Mouse (Mus musculus) midbrain, embryonic 10.5 days (tissue): ENCODE data around the gene 2900026A02Rik. TPM values are rescaled to one million over a fixed set of nuclear protein-coding genes. Genes with fewer than 3 reads are reported as not detected.

ENCODE experiments used
- DNase-seq: peaks from one replicate; pipeline ENCODE4 v3.0.0-alpha.2; 2017; ENCODE audit warnings: low spot score
- H3K27ac ChIP-seq: fragments of 300-500 bp; sonication (generic); replicated peaks from 2 replicates; pipeline ENCODE4 v1.5.1; 2016; ENCODE audit warnings: mild to moderate bottlenecking
- H3K27me3 ChIP-seq: fragments of 300-500 bp; sonication (generic); 2 replicates; pipeline ENCODE4 v1.6.1; 2016; ENCODE audit warnings: low read depth, mild to moderate bottlenecking; ENCODE audit not compliant: poor library complexity, severe bottlenecking
- H3K36me3 ChIP-seq: fragments of 300-500 bp; sonication (generic); 2 replicates; pipeline ENCODE4 v1.6.1; 2016; ENCODE audit warnings: mild to moderate bottlenecking, moderate library complexity
- H3K4me1 ChIP-seq: fragments of 300-500 bp; sonication (generic); 2 replicates; pipeline ENCODE4 v1.6.1; 2016
- H3K4me3 ChIP-seq: fragments of 300-500 bp; sonication (generic); 2 replicates; pipeline ENCODE4 v1.5.1; 2016; ENCODE audit warnings: mild to moderate bottlenecking, moderate library complexity
- H3K9me3 ChIP-seq: fragments of 300-500 bp; sonication (generic); replicated peaks from 2 replicates; pipeline ENCODE4 v1.6.1; 2016; ENCODE audit warnings: mild to moderate bottlenecking
- WGBS: fragments of 180-500 bp; shearing (Covaris S2); methylation state at CpG from one replicate; pipeline ENCODE4 v1.1.7; 2016; 5-methylcytosine and 5-hydroxymethylcytosine counted together
- polyA plus RNA-seq: library from polyadenylated mRNA; unstranded; fragments of >200 nt; fragmentation: Nextera tagmentation; extraction: Ambion mirVana; gene quantifications from 2 replicates; pipeline ENCODE4 v1.2.1, GENCODE M21; 2016

2900026A02Rik gene
- polyA plus RNA-seq, 1 experiment from 2014 or later: 2.7 TPM

GRCm38 (mm10) chr5:113054308-113054707 is 166.7 kb downstream of the 2900026A02Rik start:
- peaks cover 16% of the 10 kb centered on the region; the same call in 1 of the 2 replicates for H3K27me3 ChIP-seq
- 5% methylated on average over 16 of the region's 16 CpGs for WGBS
- peak; percentile 85 for DNase-seq
- H3K9me3 ChIP-seq: no peaks in the 10 kb centered on the region
- no peaks in the 10 kb centered on the region for H3K36me3 ChIP-seq
- no peak overlapping the region for H3K4me3 ChIP-seq
- H3K27ac ChIP-seq: no peak overlapping the region
- peaks cover 16% of the 10 kb centered on the region for H3K4me1 ChIP-seq

- no peak for DNase-seq
- Histone ChIP-seq H3K4me1 (peaks cover 16% of the 10 kb centered on the region), H3K27ac (peak overlapping the region; percentile 24; the same call in 1 of the 2 replicates), H3K27me3 (peaks cover 16% of the 10 kb centered on the region; the same call in 1 of the 2 replicates), H3K4me3 (no peak overlapping the region), H3K36me3 (no peaks in the 10 kb centered on the region), H3K9me3 (no peaks in the 10 kb centered on the region)
- WGBS: 84% methylated on average over 7 of the region's 7 CpGs
Observed at GRCm38 (mm10) chr5:113050581-113051185, 170.4 kb downstream of the 2900026A02Rik start.

- H3K27ac ChIP-seq: 0 out of 2 replicates have a peak overlapping the region, but pooled peaks have one; percentile 43
- DNase-seq: no peak
- H3K4me3 ChIP-seq: no peak overlapping the region
Observed at GRCm38 (mm10) chr5:113049876-113050275, 171.2 kb downstream of the 2900026A02Rik start.

GRCm38 (mm10) chr5:113045511-113046273 is 175.3 kb downstream of the 2900026A02Rik start:
- Histone ChIP-seq H3K27me3 (no peaks in the 10 kb centered on the region), H3K27ac (0 out of 2 replicates have a peak overlapping the region, but pooled peaks have one; percentile 35), H3K4me1 (peaks cover 31% of the 10 kb centered on the region), H3K36me3 (no peaks in the 10 kb centered on the region), H3K9me3 (no peaks in the 10 kb centered on the region), H3K4me3 (no peak overlapping the region)
- no peak for DNase-seq
- WGBS: 92% methylated on average over 10 of the region's 10 CpGs

More at GRCm38 (mm10) chr5:113049876-113050275, 171.2 kb downstream of the 2900026A02Rik start:
- Histone ChIP-seq H3K4me1 (peaks cover 16% of the 10 kb centered on the region), H3K27me3 (peaks cover 14% of the 10 kb centered on the region; the same call in 1 of the 2 replicates), H3K36me3 (no peaks in the 10 kb centered on the region), H3K9me3 (no peaks in the 10 kb centered on the region)

GRCm38 (mm10) chr5:113043531-113043930 is 177.5 kb downstream of the 2900026A02Rik start:
- 92% methylated on average over 8 of the region's 8 CpGs for WGBS
- Histone ChIP-seq H3K36me3 (no peaks in the 10 kb centered on the region), H3K27ac (peak overlapping the region; percentile 69)

GRCm38 (mm10) chr5:113041567-113042071 is 179.4 kb downstream of the 2900026A02Rik start:
- H3K4me3 ChIP-seq: no peak overlapping the region
- H3K4me1 ChIP-seq: peaks cover 24% of the 10 kb centered on the region
- DNase-seq: peak; percentile 53
- H3K9me3 ChIP-seq: no peaks in the 10 kb centered on the region
- H3K27me3 ChIP-seq: no peaks in the 10 kb centered on the region
- WGBS: 14% methylated on average over 5 of the region's 5 CpGs
- H3K27ac ChIP-seq: peak overlapping the region; percentile 81
- H3K36me3 ChIP-seq: no peaks in the 10 kb centered on the region

More at GRCm38 (mm10) chr5:113043531-113043930, 177.5 kb downstream of the 2900026A02Rik start:
- no peaks in the 10 kb centered on the region for H3K27me3 ChIP-seq
- no peak for DNase-seq
- H3K4me1 ChIP-seq: peaks cover 21% of the 10 kb centered on the region
- H3K4me3 ChIP-seq: no peak overlapping the region
- H3K9me3 ChIP-seq: no peaks in the 10 kb centered on the region

- Histone ChIP-seq H3K4me1 (peaks cover 26% of the 10 kb centered on the region), H3K4me3 (no peak overlapping the region), H3K27ac (peak overlapping the region; percentile 81), H3K36me3 (no peaks in the 10 kb centered on the region), H3K27me3 (no peaks in the 10 kb centered on the region), H3K9me3 (no peaks in the 10 kb centered on the region)
- WGBS: 88% methylated on average over 6 of the region's 6 CpGs
- no peak for DNase-seq
Observed at GRCm38 (mm10) chr5:113040776-113041175, 180.3 kb downstream of the 2900026A02Rik start.

- H3K27ac ChIP-seq: peak overlapping the region; percentile 49; the same call in 1 of the 2 replicates
- no peaks in the 10 kb centered on the region for H3K9me3 ChIP-seq
- WGBS: 86% methylated on average over 6 of the region's 6 CpGs
- no peaks in the 10 kb centered on the region for H3K36me3 ChIP-seq
- H3K4me3 ChIP-seq: no peak overlapping the region
- H3K27me3 ChIP-seq: no peaks in the 10 kb centered on the region
- peaks cover 34% of the 10 kb centered on the region for H3K4me1 ChIP-seq
- DNase-seq: no peak
Observed at GRCm38 (mm10) chr5:113038601-113039000, 182.4 kb downstream of the 2900026A02Rik start.

Other genes with a start within 250 kb of the 2900026A02Rik start
- gene Grk3, start 205.4 kb downstream of the 2900026A02Rik start, polyA plus RNA-seq: 5.2 and 6.1 TPM in 2 replicates
- gene Crybb2, start 151.1 kb downstream of the 2900026A02Rik start, polyA plus RNA-seq: not detected in 2 replicates
- gene Crybb3, start 139.7 kb downstream of the 2900026A02Rik start, polyA plus RNA-seq: 0.40 and 2.0 TPM in 2 replicates
- gene Tmem211, start 5.7 kb upstream of the 2900026A02Rik start, polyA plus RNA-seq: 0.10 TPM in 1 of 2 replicates, not detected in the other
- gene Sgsm1, start 89.5 kb upstream of the 2900026A02Rik start, polyA plus RNA-seq: 16.0 and 16.3 TPM in 2 replicates
- not detected in 2 replicates for gene Aym1, start 136.1 kb upstream of the 2900026A02Rik start, polyA plus RNA-seq